Mouse (Mus musculus) forebrain, postnatal 0 days (tissue): ENCODE measurements around the gene Stard5. TPM values are rescaled to one million over a fixed set of nuclear protein-coding genes. Genes with fewer than 3 reads are reported as not detected.

Experiments
- ATAC-seq: fragments of 200-750 bp; cut with Nextera tagmentation; 2 replicates; pipeline ENCODE4 v1.8.0; 2017; ENCODE audit warnings: mild to moderate bottlenecking, moderate library complexity
- DNase-seq: peaks from one replicate; pipeline ENCODE4 v3.0.0-alpha.2; 2015
- H3K27ac ChIP-seq: fragments of 300-500 bp; sonication (generic); 2 replicates; pipeline ENCODE4 v1.5.1; 2014; ENCODE audit warnings: low read depth, mild to moderate bottlenecking, antibody characterized with exemption, low read length, moderate library complexity, mixed read lengths
- H3K27me3 ChIP-seq: fragments of 300-500 bp; sonication (generic); 2 replicates; pipeline ENCODE4 v1.6.1; 2014; ENCODE audit warnings: mild to moderate bottlenecking, low read length, mixed read lengths; ENCODE audit not compliant: insufficient read depth
- H3K36me3 ChIP-seq: fragments of 300-500 bp; sonication (generic); 2 replicates; pipeline ENCODE4 v1.6.1; 2014; ENCODE audit warnings: mild to moderate bottlenecking, moderate library complexity; ENCODE audit not compliant: insufficient read depth
- H3K4me1 ChIP-seq: fragments of 300-500 bp; sonication (generic); 2 replicates; pipeline ENCODE4 v1.6.1; 2014; ENCODE audit warnings: antibody characterized with exemption; ENCODE audit not compliant: insufficient read depth
- H3K4me2 ChIP-seq: fragments of 300-500 bp; sonication (generic); 2 replicates; pipeline ENCODE4 v1.6.1; 2014; ENCODE audit warnings: low read depth, mild to moderate bottlenecking, moderate library complexity
- H3K4me3 ChIP-seq: fragments of 300-500 bp; sonication (generic); 2 replicates; pipeline ENCODE4 v1.5.1; 2014; ENCODE audit warnings: low read depth, low read length, mixed read lengths
- H3K9ac ChIP-seq: fragments of 300-500 bp; sonication (generic); 2 replicates; pipeline ENCODE4 v1.6.1; 2014; ENCODE audit warnings: mild to moderate bottlenecking
- H3K9me3 ChIP-seq: fragments of 300-500 bp; sonication (generic); 2 replicates; pipeline ENCODE4 v1.6.1; 2016; ENCODE audit warnings: low read length
- CTCF ChIP-seq: sonication (generic); IDR thresholded peaks from 2 replicates; pipeline ENCODE4 v1.5.1; 2016; ENCODE audit warnings: antibody characterized with exemption, control low read depth, low read depth
- WGBS: fragments of 180-500 bp; shearing (Covaris S2); extraction: QIAGEN DNeasy Blood & Tissue Kit; methylation state at CpG from one replicate; pipeline ENCODE4 v1.1.7; 2014; 5-methylcytosine and 5-hydroxymethylcytosine counted together
- polyA plus RNA-seq: library from polyadenylated mRNA; unstranded; fragments of >200 nt; fragmentation: Nextera tagmentation; extraction: Ambion mirVana; gene quantifications from 2 replicates; pipeline ENCODE4 v1.2.1, GENCODE M21; 2015
- total RNA-seq: library from RNA; depleted of rRNA; stranded (reverse); fragments of >200 nt; gene quantifications from 2 replicates; pipeline ENCODE4 v1.2.3, GENCODE M21; 2014

Gene Stard5
- total and polyA plus RNA-seq, 2 experiments from 2014 or later: 5.5 to 9.6 TPM

DNA sequence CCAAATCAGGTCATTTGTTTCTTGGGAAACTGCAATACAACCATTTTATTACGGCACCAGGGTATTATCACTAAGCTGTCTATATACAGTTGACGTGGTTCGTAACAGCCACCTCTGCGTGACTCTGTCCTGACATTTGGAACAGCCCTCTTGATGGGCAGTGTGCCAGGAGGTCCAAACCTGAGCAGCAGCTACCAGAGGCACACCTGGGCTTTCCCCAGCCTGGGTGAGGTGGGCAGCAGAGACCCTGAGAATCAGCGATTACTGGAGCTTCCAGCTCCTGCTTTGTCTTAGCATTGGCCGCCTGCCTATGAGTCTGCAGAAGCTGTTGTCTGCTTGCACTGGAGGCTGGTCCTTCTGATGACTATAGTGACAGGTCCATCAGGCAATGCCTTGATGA is 11.8 kb downstream of the Stard5 start:
- no peak overlapping the region for H3K4me3 ChIP-seq
- no peaks in the 10 kb centered on the region for H3K27me3 ChIP-seq
- no peak overlapping the region for H3K27ac ChIP-seq
- WGBS: 86% methylated on average over 6 of the region's 6 CpGs
- no peak for TF ChIP-seq CTCF
- H3K9ac ChIP-seq: no peak overlapping the region
- H3K4me2 ChIP-seq: no peak overlapping the region
- ATAC-seq (no peak), DNase-seq (no peak)
- no peaks in the 10 kb centered on the region for H3K4me1 ChIP-seq
- no peaks in the 10 kb centered on the region for H3K9me3 ChIP-seq
- H3K36me3 ChIP-seq: no peaks in the 10 kb centered on the region

- ATAC-seq: no peak
Measured at GRCm38 (mm10) chr7:83644761-83645160, 13.0 kb downstream of the Stard5 start.

DNA sequence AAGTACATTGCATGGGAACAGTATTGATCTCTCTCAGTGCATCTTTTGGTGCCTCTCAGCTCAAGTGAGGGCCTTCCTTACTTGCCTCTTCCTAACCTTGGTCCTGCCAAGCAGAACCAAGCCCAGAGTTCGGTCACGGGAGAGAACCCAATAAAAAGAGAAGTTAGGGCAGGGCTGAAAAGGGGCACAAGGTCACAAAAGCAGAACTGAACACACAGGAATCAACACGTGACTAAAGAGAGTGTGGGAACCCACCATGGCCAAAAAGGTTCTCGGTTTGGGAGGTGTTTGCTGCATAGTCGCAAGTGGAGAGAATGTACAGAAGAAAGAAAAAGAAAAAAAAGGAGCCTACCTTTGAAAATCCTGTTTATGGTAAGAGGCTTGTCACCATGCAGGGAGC is 13.7 kb downstream of the Stard5 start:
- Histone ChIP-seq H3K27me3 (no peaks in the 10 kb centered on the region), H3K27ac (no peak overlapping the region), H3K9me3 (no peaks in the 10 kb centered on the region), H3K4me2 (no peak overlapping the region), H3K36me3 (no peaks in the 10 kb centered on the region), H3K9ac (no peak overlapping the region), H3K4me3 (no peak overlapping the region), H3K4me1 (no peaks in the 10 kb centered on the region)
- TF ChIP-seq CTCF: no peak
- DNase-seq (no peak), ATAC-seq (no peak)
- 89% methylated on average over 5 of the region's 5 CpGs for WGBS

More at GRCm38 (mm10) chr7:83644761-83645160, 13.0 kb downstream of the Stard5 start:
- Histone ChIP-seq H3K4me2 (no peak overlapping the region), H3K36me3 (no peaks in the 10 kb centered on the region), H3K9me3 (no peaks in the 10 kb centered on the region), H3K4me3 (no peak overlapping the region), H3K9ac (no peak overlapping the region), H3K27me3 (no peaks in the 10 kb centered on the region), H3K4me1 (no peaks in the 10 kb centered on the region), H3K27ac (no peak overlapping the region)
- no peak for DNase-seq
- WGBS: 91% methylated on average over 2 of the region's 2 CpGs
- no peak for TF ChIP-seq CTCF

DNA sequence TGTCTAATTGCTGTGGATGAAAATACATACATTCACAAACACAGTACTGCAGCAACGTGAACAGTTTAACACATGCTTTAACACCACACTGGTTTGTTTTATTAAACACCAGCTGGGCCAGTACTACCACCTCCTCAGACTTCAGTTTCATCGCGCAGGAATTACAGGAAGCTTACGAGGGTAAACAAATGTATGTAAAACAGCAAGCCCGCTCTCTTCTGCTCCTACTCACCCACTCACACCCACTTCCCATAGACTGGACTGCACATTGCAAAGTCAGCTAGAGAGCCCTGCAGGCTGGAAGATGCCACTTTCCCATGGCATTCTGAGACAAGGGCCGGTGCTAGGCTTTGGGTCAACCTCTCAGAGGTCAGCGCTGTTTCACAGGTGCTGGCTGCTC is 17.0 kb downstream of the Stard5 start:
- Histone ChIP-seq H3K4me3 (no peak overlapping the region), H3K4me1 (no peaks in the 10 kb centered on the region), H3K27me3 (no peaks in the 10 kb centered on the region), H3K27ac (no peak overlapping the region), H3K36me3 (no peaks in the 10 kb centered on the region), H3K9me3 (no peaks in the 10 kb centered on the region), H3K9ac (no peak overlapping the region), H3K4me2 (no peak overlapping the region)
- DNase-seq: no peak
- ATAC-seq: 0 out of 2 replicates have a peak, but pooled peaks have one; percentile 20
- no peak for TF ChIP-seq CTCF
- WGBS: 66% methylated on average over 7 of the region's 7 CpGs

DNA sequence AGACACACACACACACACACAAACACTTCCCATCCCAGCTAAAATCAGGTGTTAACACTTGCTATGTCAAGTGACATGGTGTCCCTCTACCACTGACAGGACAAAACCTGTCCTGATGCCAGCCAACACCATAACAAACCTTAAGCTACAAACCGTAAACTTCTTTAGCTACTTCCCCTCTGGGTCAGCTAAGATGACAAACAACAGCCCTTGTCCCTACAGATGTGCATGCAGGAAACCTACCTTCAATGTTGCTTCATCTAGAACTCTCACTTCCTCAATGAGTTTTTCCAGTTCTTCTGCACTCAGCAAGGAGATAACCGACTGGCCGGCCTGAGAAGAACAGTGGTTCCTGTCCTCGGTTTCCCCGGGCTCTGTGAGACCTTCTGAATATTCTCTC is 18.9 kb downstream of the Stard5 start:
- Histone ChIP-seq H3K4me3 (no peak overlapping the region), H3K27me3 (no peaks in the 10 kb centered on the region), H3K36me3 (no peaks in the 10 kb centered on the region), H3K9me3 (no peaks in the 10 kb centered on the region), H3K9ac (no peak overlapping the region), H3K27ac (no peak overlapping the region), H3K4me1 (no peaks in the 10 kb centered on the region), H3K4me2 (no peak overlapping the region)
- DNase-seq (no peak), ATAC-seq (no peak)
- WGBS: 92% methylated on average over 5 of the region's 5 CpGs
- TF ChIP-seq CTCF: no peak

- WGBS: 81% methylated on average over 5 of the region's 5 CpGs
- Histone ChIP-seq H3K9ac (no peak overlapping the region), H3K4me3 (no peak overlapping the region), H3K4me2 (no peak overlapping the region), H3K36me3 (no peaks in the 10 kb centered on the region), H3K9me3 (no peaks in the 10 kb centered on the region), H3K27ac (no peak overlapping the region), H3K27me3 (no peaks in the 10 kb centered on the region), H3K4me1 (no peaks in the 10 kb centered on the region)
- DNase-seq: no peak
- ATAC-seq: no peak
- no peak for TF ChIP-seq CTCF
Measured at GRCm38 (mm10) chr7:83652498-83652897, 20.7 kb downstream of the Stard5 start.

DNA sequence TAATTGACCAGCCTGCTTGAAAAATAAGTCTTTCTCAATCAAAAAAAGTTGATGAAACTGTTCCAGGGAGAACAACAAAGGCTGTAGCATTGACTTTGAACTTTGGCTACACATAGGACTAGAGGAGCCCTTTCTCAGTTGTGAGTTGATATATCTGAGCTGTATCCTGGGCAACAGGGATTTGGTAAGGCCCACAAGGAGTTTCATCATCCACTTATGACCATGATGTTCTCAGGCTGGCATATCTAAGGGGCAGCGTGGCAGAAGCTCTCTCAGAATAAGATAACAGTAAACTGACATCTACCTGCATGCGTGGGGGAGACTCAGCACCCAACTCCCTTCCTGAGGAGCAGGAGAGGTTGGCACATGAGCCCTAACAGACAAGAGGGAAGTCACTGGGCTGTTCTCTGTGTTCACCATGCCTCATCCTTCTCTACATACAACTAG is 21.9 kb downstream of the Stard5 start:
- H3K4me1 ChIP-seq: no peaks in the 10 kb centered on the region
- no peaks in the 10 kb centered on the region for H3K27me3 ChIP-seq
- ATAC-seq (no peak), DNase-seq (no peak)
- H3K27ac ChIP-seq: no peak overlapping the region
- no peaks in the 10 kb centered on the region for H3K36me3 ChIP-seq
- WGBS: 94% methylated on average over 2 of the region's 2 CpGs
- H3K4me3 ChIP-seq: no peak overlapping the region
- no peak overlapping the region for H3K4me2 ChIP-seq
- no peak for TF ChIP-seq CTCF
- H3K9ac ChIP-seq: no peak overlapping the region
- no peaks in the 10 kb centered on the region for H3K9me3 ChIP-seq

DNA sequence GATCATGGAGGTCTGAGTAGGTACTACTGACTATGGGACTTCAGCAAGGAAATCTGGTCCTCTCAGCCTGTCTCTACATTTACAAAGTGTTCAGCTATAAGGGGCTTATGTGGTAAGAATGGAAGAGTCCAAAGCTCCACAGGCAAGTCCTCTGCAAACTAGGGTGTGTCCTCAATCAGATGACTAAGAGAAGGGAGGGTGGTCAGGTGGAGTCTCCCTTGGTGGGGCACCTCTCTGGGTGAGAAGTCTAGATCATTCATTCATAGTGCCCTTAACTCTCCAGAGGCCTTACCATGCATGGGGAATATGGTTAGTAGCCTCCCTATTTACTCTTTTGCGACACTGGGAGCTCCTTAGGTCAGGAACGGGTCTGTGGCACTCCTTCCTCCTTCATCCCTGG is 22.4 kb downstream of the Stard5 start:
- no peak for TF ChIP-seq CTCF
- ATAC-seq: no peak
- DNase-seq: no peak
- H3K9ac ChIP-seq: no peak overlapping the region
- H3K4me1 ChIP-seq: no peaks in the 10 kb centered on the region
- H3K27ac ChIP-seq: no peak overlapping the region
- no peaks in the 10 kb centered on the region for H3K36me3 ChIP-seq
- H3K4me2 ChIP-seq: no peak overlapping the region
- no peaks in the 10 kb centered on the region for H3K9me3 ChIP-seq
- no peaks in the 10 kb centered on the region for H3K27me3 ChIP-seq
- 83% methylated on average over 2 of the region's 2 CpGs for WGBS
- no peak overlapping the region for H3K4me3 ChIP-seq
